Mouse (Mus musculus): Measurements from ENCODE around the gene Slc4a8.

DNA sequence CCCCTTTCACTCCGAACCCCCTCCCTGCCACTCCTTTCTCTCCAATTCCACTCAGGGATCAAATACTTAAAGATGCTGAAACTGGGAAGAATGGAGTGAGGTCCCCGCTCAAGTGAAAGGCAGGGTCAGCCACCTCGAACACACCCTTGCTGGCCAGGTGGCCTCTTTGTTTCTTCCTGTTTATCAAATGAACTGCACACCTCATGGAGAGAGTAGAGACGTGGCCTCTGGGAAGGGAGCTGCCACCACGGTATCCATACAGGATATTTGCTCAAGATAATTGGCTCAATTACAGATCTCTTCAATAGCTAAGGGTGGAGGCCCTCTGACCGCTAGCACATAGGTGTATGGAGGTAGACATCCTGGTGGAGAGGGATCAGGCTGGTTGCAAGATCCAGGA lies 39.0 kb upstream of the Slc4a8 start:
- no peak for TF ChIP-seq POLR2A (IDR thresholded peaks at IDR 0.05; ENCODE audit: control insufficient read depth, low read depth, low read length)
- no peak for TF ChIP-seq CTCF (IDR thresholded peaks at IDR 0.05; ENCODE audit: control insufficient read depth, insufficient read depth, insufficient replicate concordance, low read depth, low read length)
